Comparison of ENCODE assay signal across 8 mouse cellular contexts in the genomic region with DNA sequence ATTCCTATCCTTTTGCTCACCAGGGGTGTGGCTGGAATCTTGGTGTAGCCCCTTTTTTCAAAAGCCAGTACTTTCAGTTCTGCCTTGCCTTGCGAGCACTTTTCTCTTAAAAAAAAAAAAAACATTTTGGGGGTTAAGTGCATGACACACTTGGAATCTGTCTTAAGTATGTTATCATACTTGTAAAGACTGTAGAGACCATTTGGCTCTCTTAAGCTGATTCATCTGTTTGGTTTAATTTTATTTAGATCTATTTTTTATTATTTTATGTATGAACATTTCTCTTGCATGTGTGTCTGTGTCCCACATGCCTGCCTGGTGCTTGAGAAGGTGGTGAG. TPM values are rescaled to one million over a fixed set of nuclear protein-coding genes. Genes with fewer than 3 reads are reported as not detected.
A peak's percentile ranks its signal among the peaks of the same experiment; 100 is the strongest.
DNase-seq lines count a peak whose midpoint lies in the region; ATAC-seq and TF ChIP-seq lines count a peak whose summit lies in the region.

No protein-coding gene starts in this region.

- peaks cover 14% of the 10 kb centered on the region for H3K4me1 ChIP-seq in kidney, adult 2 months (ENCODE audit: control insufficient read depth, insufficient read depth, low read length)
- no peaks in the 10 kb centered on the region for H3K4me1 ChIP-seq in hindbrain, embryonic 11.5 days (replicated peaks; ENCODE audit: control insufficient read depth, insufficient read depth, low read length)
- no peaks in the 10 kb centered on the region for H3K4me1 ChIP-seq in midbrain, embryonic 14.5 days (ENCODE audit: control insufficient read depth, insufficient read depth, low read length)

- H3K9me3 ChIP-seq in hindbrain, embryonic 11.5 days (ENCODE audit: control insufficient read depth, low read length): no peaks in the 10 kb centered on the region
- H3K9me3 ChIP-seq in midbrain, embryonic 14.5 days (ENCODE audit: control insufficient read depth, low read length): no peaks in the 10 kb centered on the region

- H3K36me3 ChIP-seq in kidney, adult 2 months (ENCODE audit: control insufficient read depth, insufficient read depth, low read length): no peaks in the 10 kb centered on the region
- H3K36me3 ChIP-seq in hindbrain, embryonic 11.5 days (ENCODE audit: control insufficient read depth, insufficient read depth, low read length): no peaks in the 10 kb centered on the region
- H3K36me3 ChIP-seq in midbrain, embryonic 14.5 days (ENCODE audit: control insufficient read depth, insufficient read depth, low read length): no peaks in the 10 kb centered on the region

- peak overlapping the region; percentile 45 for H3K4me2 ChIP-seq in hindbrain, embryonic 11.5 days (replicated peaks; ENCODE audit: low read depth, low read length)
- H3K4me2 ChIP-seq in midbrain, embryonic 14.5 days (ENCODE audit: low read length): peak overlapping the region; percentile 53

- peak overlapping the region; percentile 88 for H3K27ac ChIP-seq in kidney, adult 2 months (ENCODE audit: insufficient read depth, low read depth, low read length)
- H3K27ac ChIP-seq in hindbrain, embryonic 11.5 days (ENCODE audit: low read depth, low read length): no peak overlapping the region
- no peak overlapping the region for H3K27ac ChIP-seq in midbrain, embryonic 14.5 days (replicated peaks; ENCODE audit: low read depth, low read length)

- ATAC-seq in hindbrain, embryonic 11.5 days (ENCODE audit: low FRiP score): no peak
- no peak for ATAC-seq in midbrain, embryonic 14.5 days (ENCODE audit: low FRiP score, low TSS enrichment)
- no peak for ATAC-seq in activated CD4-positive, CD25-positive, alpha-beta regulatory T cell, adult 4 months

- no peak for TF ChIP-seq CTCF in kidney, adult 2 months (conservative IDR thresholded peaks at IDR 0.05; ENCODE audit: insufficient read depth, insufficient read length, low read depth, low read length)

- H3K27me3 ChIP-seq in kidney, adult 2 months (replicated peaks; ENCODE audit: control insufficient read depth, insufficient read depth, low read length): no peaks in the 10 kb centered on the region
- H3K27me3 ChIP-seq in hindbrain, embryonic 11.5 days (ENCODE audit: control insufficient read depth, insufficient read depth, low read length): no peaks in the 10 kb centered on the region
- H3K27me3 ChIP-seq in midbrain, embryonic 14.5 days (ENCODE audit: control insufficient read depth, insufficient read depth, low read length): no peaks in the 10 kb centered on the region

- 0% methylated on average over 1 of the region's 1 CpGs for WGBS in kidney, adult 2 months
- WGBS in hindbrain, embryonic 11.5 days: 43% methylated on average over 1 of the region's 1 CpGs
- 40% methylated on average over 1 of the region's 1 CpGs for WGBS in midbrain, embryonic 14.5 days

- no peak for DNase-seq in kidney, adult 2 months
- DNase-seq in kidney, postnatal 4 days: no peak
- peak; percentile 79 for DNase-seq in R1 (ENCODE audit: low read depth, low spot score)
- no peak for DNase-seq in hindbrain, embryonic 11.5 days (ENCODE audit: low spot score)
- DNase-seq in midbrain, embryonic 14.5 days: no peak
- DNase-seq in kidney, adult 9 months: no peak
- no peak for DNase-seq in thymus, adult 18-20 months

- H3K9ac ChIP-seq in hindbrain, embryonic 11.5 days (ENCODE audit: low read depth, low read length): no peak overlapping the region
- peak overlapping the region; percentile 64; the same call in 1 of the 2 replicates for H3K9ac ChIP-seq in midbrain, embryonic 14.5 days (replicated peaks; ENCODE audit: low read length)

- peak overlapping the region; percentile 98 for H3K4me3 ChIP-seq in kidney, adult 2 months (ENCODE audit: insufficient read depth, low read depth, low read length)
- H3K4me3 ChIP-seq in hindbrain, embryonic 11.5 days (ENCODE audit: low read depth, low read length): peak overlapping the region; percentile 43
- peak overlapping the region; percentile 46 for H3K4me3 ChIP-seq in midbrain, embryonic 14.5 days (replicated peaks; ENCODE audit: low read depth, low read length)

- no peak for TF ChIP-seq POLR2A in kidney, adult 2 months (IDR thresholded peaks at IDR 0.05; ENCODE audit: low read depth, low read length)

RNA-seq across cellular contexts. Expression of gene Acot9, which starts 0.6 kb away (rescaled TPM):
- polyA plus RNA-seq in kidney, adult 2 months (2012; rRNA removed): 16.4 and 18.5 TPM in 2 replicates
- polyA plus RNA-seq in hindbrain, embryonic 11.5 days (2014; fragmentation: Nextera tagmentation; extraction: Ambion mirVana): 28.1 and 29.7 TPM in 2 replicates
- polyA plus RNA-seq in midbrain, embryonic 14.5 days (2014; fragmentation: Nextera tagmentation; extraction: Ambion mirVana): 48.0 and 49.9 TPM in 2 replicates
- 100 to 1,000 TPM; 113 to 123 TPM for polyA plus RNA-seq in activated CD4-positive, CD25-positive, alpha-beta regulatory T cell, adult 4 months (2017; shearing (Covaris generic))

RNA-seq across cellular contexts. Expression of gene Sat1, which starts 46.6 kb away (rescaled TPM):
- 86.4 and 120 TPM in 2 replicates for polyA plus RNA-seq in kidney, adult 2 months (2012; rRNA removed)
- 84.2 and 87.3 TPM in 2 replicates for polyA plus RNA-seq in hindbrain, embryonic 11.5 days (2014; fragmentation: Nextera tagmentation; extraction: Ambion mirVana)
- 57.8 and 86.7 TPM in 2 replicates for polyA plus RNA-seq in midbrain, embryonic 14.5 days (2014; fragmentation: Nextera tagmentation; extraction: Ambion mirVana)
- polyA plus RNA-seq in activated CD4-positive, CD25-positive, alpha-beta regulatory T cell, adult 4 months (2017; shearing (Covaris generic)): 100 to 1,000 TPM; 467 to 490 TPM

Comparison
In these comparisons a context has a peak if more than half of its experiments do, and no peak if none do; other contexts are left out.
1. H3K4me3 ChIP-seq: peak in every context shown above with its lines; median percentile 98 in kidney, adult 2 months; 46 in midbrain, embryonic 14.5 days; 43 in hindbrain, embryonic 11.5 days.